Mouse (Mus musculus): ENCODE results near the gene Gm11444. TPM values are rescaled to one million over a fixed set of nuclear protein-coding genes. Genes with fewer than 3 reads are reported as not detected.

Gene Gm11444
- polyA plus RNA-seq, 1 experiment from 2014 or later: not detected

DNA sequence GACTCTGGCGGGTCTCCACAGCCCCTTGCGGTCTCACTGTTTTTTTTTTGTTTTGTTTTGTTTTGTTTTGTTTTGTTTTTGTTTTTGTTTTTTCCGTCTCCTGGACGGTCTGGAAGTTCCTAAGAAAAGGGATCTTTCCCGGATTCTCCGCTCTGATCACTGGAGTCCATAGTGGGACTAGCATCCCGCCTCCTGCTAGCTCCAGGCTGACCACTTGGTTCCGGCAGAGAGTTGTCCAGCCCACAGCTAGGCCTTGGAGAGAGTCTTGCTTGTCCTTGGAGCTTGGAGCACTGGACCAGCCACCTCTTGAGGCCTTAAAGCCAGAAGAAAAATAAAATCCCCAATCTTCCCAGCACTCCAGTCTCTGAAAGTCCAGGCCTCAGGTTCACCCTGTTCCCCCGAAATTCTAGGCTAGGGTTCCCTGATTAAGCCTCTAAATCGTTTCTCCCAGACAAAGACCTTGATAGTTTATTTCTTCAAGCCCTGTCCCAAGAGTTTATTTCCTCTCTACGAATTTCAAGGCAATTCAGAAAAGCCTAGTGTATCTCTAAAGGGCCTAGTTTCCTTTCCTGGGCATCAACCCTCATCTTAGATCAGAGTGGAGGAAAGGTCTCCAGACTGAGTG is 16.3 kb downstream of the Gm11444 start:
- H3K9me3 ChIP-seq (replicated peaks): no peaks in the 10 kb centered on the region
- peaks cover 75% of the 10 kb centered on the region for H3K27me3 ChIP-seq (replicated peaks)
- H3K9ac ChIP-seq: peak overlapping the region; percentile 81
- H3K36me3 ChIP-seq: no peaks in the 10 kb centered on the region
- H3K4me3 ChIP-seq: peak overlapping the region; percentile 74
- no peak overlapping the region for H3K27ac ChIP-seq (ENCODE audit: poor library complexity, severe bottlenecking)
- 11% methylated on average over 11 of the region's 11 CpGs for WGBS
- peaks cover 57% of the 10 kb centered on the region for H3K4me1 ChIP-seq (replicated peaks)
- ATAC-seq (ENCODE audit: insufficient number of reproducible peaks, low FRiP score): no peak
- H3K4me2 ChIP-seq: peak overlapping the region; percentile 92

DNA sequence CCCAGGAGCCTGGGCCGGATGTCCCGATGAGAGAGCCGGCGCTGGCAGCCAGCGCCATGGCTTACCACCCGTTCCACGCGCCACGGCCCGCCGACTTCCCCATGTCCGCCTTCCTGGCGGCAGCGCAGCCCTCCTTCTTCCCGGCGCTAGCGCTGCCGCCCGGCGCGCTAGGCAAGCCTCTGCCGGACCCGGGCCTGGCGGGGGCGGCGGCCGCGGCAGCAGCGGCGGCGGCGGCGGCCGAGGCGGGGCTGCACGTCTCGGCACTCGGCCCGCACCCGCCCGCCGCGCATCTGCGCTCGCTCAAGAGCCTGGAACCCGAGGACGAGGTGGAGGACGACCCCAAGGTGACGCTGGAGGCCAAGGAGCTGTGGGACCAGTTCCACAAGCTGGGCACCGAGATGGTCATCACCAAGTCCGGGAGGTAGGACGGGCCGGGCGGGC is 17.0 kb downstream of the Gm11444 start:
- Histone ChIP-seq H3K4me1 (replicated peaks) (peaks cover 60% of the 10 kb centered on the region), H3K4me3 (peak overlapping the region; percentile 74), H3K9ac (peak overlapping the region; percentile 81), H3K9me3 (replicated peaks) (no peaks in the 10 kb centered on the region), H3K36me3 (no peaks in the 10 kb centered on the region), H3K27me3 (replicated peaks) (peaks cover 77% of the 10 kb centered on the region), H3K27ac (ENCODE audit: poor library complexity, severe bottlenecking) (peak overlapping the region; percentile 78), H3K4me2 (peak overlapping the region; percentile 92)
- ATAC-seq (ENCODE audit: insufficient number of reproducible peaks, low FRiP score): no peak
- WGBS: under 1% methylated on average over 42 of the region's 54 CpGs

DNA sequence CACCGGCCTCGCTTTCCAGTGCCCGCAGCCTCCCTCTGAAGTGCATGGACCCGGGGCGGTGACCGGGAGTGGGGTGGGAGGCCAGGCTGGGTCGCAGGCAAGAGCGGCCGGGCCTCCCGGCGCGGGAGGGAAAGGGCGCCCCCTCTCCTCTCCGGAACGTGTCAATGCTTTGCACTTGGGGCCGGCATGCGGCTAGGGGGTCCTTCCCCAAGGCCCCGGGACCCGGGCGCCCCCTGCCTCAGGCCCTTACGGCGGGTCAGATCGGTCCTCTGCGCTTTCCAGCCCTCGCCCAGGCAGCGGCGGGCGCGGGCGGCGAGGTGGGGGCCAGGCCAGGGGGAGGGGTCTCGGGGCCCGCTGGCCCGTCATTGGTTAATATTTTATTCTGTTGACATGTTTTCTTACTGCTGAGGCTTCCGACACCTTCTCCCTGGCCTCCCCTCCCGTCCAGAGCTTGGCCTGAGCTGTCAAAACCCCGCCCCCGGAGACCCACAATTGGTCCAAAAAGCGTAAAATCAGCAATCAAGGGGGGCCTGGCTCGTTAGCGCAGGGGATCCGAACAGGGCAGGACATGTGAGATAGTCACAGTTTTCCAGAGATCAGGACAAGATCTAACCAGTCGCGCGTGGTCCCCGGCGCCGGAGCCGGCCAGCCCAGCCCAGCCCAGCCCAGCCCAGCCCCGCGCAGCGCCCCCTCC is 17.8 kb downstream of the Gm11444 start, which contains the start of gene Tbx2:
Gene Tbx2 (plus strand): TSS at position 321 of the 694 bp plus-strand sequence.
- no peaks in the 10 kb centered on the region for H3K36me3 ChIP-seq
- H3K9me3 ChIP-seq (replicated peaks): no peaks in the 10 kb centered on the region
- WGBS: under 1% methylated on average over 43 of the region's 52 CpGs
- peak within 1 kb of the TSS; percentile 81 for H3K9ac ChIP-seq
- H3K4me1 ChIP-seq (replicated peaks): peaks cover 60% of the 10 kb centered on the region
- H3K27me3 ChIP-seq (replicated peaks): peaks cover 78% of the 10 kb centered on the region
- peak within 1 kb of the TSS; percentile 74 for H3K4me3 ChIP-seq
- H3K27ac ChIP-seq (ENCODE audit: poor library complexity, severe bottlenecking): peak within 1 kb of the TSS; percentile 78
- H3K4me2 ChIP-seq: peak within 1 kb of the TSS; percentile 92
- peak; percentile 40 for ATAC-seq (ENCODE audit: insufficient number of reproducible peaks, low FRiP score)

DNA sequence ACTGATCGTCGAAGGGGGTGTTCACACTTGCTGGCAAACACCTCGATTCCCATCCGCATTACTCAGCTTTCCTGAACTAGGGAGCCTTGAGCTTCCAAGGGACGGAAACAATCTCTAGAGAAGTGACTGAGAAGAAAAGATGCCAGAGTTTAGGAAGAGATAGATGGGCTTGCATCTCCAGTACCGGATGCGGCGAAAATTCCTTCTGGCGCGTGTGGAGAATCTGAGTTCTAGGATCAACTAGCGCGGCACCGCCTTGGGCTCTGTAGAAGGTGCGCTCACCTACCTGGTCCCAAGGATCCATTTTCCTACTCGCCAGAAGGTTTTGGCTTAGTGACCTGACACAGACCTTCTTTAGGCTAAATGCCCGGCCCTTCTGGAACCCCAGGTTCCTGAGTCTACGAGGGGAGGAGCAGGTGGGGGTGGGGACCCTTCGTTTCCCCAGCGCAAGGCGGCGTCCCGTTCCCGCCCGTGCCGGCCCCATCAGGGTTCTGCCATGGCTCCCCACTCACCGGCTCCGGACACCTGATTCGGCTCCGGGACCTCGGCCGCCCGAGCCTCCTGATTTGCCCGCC is 18.4 kb downstream of the Gm11444 start:
- Histone ChIP-seq H3K36me3 (no peaks in the 10 kb centered on the region), H3K4me2 (peak overlapping the region; percentile 92), H3K4me3 (peak overlapping the region; percentile 74), H3K9ac (peak overlapping the region; percentile 81), H3K27me3 (replicated peaks) (peaks cover 78% of the 10 kb centered on the region), H3K4me1 (replicated peaks) (peaks cover 59% of the 10 kb centered on the region), H3K27ac (ENCODE audit: poor library complexity, severe bottlenecking) (peak overlapping the region; percentile 46), H3K9me3 (replicated peaks) (no peaks in the 10 kb centered on the region)
- under 1% methylated on average over 33 of the region's 33 CpGs for WGBS
- no peak for ATAC-seq (ENCODE audit: insufficient number of reproducible peaks, low FRiP score)

DNA sequence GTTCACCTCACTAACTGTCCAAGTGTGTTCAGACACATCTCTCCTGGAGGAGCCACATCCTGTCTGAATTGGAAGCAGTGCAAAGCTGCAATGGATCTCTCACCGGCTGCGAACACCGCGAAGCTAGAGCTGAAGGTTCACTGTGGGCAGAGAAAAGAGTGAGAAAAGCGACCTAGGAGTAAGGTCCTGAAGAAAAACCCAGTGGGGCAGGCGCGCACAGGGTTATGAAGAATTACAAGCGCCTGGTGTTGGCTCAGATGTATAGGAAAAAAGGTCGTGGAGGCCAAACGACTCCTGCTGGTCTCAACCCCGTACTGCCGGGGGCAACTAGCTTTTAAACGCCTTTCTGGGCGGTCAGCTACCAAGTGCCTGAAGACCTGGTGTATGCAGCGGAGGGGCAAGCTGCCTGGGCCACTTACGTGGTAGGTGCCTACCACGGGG is 19.2 kb downstream of the Gm11444 start:
- Histone ChIP-seq H3K4me1 (replicated peaks) (peaks cover 64% of the 10 kb centered on the region), H3K27me3 (replicated peaks) (peaks cover 77% of the 10 kb centered on the region), H3K36me3 (no peaks in the 10 kb centered on the region), H3K9me3 (replicated peaks) (no peaks in the 10 kb centered on the region), H3K4me3 (peak overlapping the region; percentile 74), H3K9ac (no peak overlapping the region; the same call in 1 of the 2 replicates), H3K4me2 (peak overlapping the region; percentile 92), H3K27ac (ENCODE audit: poor library complexity, severe bottlenecking) (no peak overlapping the region; the same call in 1 of the 2 replicates)
- WGBS: 2% methylated on average over 17 of the region's 17 CpGs
- ATAC-seq (ENCODE audit: insufficient number of reproducible peaks, low FRiP score): no peak

DNA sequence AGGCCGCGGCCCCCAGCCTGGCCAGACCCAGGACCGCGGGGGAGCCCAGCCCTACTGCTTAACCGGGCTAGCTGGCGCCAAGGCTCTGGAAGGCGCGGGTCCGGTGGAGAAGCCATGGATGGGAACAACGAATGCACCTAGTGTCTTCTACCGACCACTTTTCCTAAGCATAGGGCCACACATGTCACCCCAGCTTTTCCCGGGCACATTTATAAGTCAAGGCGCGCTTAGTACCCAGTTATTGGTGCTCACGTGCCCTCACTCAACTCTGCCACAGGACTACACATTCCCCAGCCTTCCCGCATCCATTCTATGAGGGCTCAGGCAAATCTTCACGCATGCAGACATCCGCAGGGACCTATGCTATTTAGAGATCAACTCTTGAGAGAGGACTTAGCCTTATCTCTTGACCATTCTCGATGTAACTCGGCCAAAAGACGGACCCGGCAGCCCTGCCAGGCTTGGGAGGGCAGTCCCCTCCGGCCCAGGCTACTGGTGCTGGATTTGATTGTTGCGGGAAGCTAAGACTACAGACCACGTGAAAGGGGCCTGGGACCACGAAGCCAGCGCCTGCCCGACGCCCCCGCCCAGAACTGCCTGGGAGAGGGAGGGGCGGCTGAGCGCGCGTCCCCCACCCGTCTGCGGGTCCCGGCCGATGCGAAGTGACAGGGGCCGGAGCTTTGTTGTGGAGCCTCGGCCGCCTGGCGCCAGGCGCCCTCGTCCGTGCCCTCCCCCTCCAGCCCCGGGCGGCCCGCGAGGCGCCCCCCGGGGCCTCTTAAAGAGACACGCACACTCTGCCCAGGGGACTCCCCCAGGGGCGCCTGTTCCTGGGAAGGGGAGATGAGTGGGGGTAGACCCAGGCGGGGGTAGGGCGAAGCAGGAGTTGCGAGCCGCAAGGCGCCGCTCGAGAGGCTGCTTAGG is 20.4 kb downstream of the Gm11444 start:
- H3K9me3 ChIP-seq (replicated peaks): no peaks in the 10 kb centered on the region
- peaks cover 75% of the 10 kb centered on the region for H3K27me3 ChIP-seq (replicated peaks)
- H3K4me2 ChIP-seq: peak overlapping the region; percentile 92
- peaks cover 73% of the 10 kb centered on the region for H3K4me1 ChIP-seq (replicated peaks)
- H3K36me3 ChIP-seq: no peaks in the 10 kb centered on the region
- ATAC-seq (ENCODE audit: insufficient number of reproducible peaks, low FRiP score): peak; percentile 3; the same call in 1 of the 2 replicates
- H3K27ac ChIP-seq (ENCODE audit: poor library complexity, severe bottlenecking): peak overlapping the region; percentile 12; the same call in 1 of the 2 replicates
- under 1% methylated on average over 61 of the region's 61 CpGs for WGBS
- H3K4me3 ChIP-seq: peak overlapping the region; percentile 74
- H3K9ac ChIP-seq: peak overlapping the region; percentile 64

DNA sequence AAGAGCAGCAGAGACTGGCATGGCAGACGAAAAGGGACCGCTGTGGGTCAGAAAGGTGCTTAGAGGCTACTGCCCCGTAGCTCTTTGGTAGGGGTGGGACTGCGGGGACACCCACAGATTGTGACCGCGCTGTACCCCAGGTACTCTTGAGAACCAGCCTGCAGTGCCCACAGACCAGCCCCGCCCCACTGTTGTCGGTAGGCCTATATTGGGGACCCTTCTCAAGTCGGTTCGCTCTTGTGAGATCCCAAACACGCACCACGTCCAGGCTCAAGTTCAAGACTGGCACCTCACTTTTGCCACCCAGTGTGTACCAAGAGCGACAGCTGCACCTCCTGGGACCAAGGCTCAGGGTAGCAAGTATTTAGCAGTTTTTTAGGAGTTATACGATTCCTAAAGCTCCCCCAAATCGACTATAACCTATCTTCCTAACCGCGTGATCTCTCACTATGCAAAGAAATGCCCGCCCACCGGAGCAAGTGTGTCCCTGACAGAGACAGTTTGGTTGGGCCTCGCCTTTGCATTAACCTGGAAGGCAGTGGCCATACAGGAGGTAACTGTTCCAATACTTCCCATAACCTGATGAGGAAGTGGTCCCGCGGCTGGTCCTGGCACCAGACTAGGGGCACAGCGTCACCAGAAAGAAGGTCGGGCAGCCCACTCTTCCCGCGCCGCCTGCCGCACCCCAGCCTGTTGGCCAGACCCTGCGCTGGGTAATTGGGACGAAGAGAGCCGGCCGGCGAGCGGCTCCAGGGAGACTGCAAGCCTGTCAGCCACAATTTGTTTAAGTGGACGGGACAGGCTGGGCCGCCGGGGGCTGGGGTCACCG is 21.2 kb downstream of the Gm11444 start:
- Histone ChIP-seq H3K27me3 (replicated peaks) (peaks cover 75% of the 10 kb centered on the region), H3K4me2 (peak overlapping the region; percentile 92), H3K9me3 (replicated peaks) (no peaks in the 10 kb centered on the region), H3K4me1 (replicated peaks) (peaks cover 73% of the 10 kb centered on the region), H3K36me3 (no peaks in the 10 kb centered on the region), H3K9ac (peak overlapping the region; percentile 22; the same call in 1 of the 2 replicates), H3K27ac (ENCODE audit: poor library complexity, severe bottlenecking) (peak overlapping the region; percentile 12; the same call in 1 of the 2 replicates), H3K4me3 (peak overlapping the region; percentile 74)
- 10% methylated on average over 38 of the region's 38 CpGs for whole genome bisulfite sequencing
- no peak for ATAC-seq (ENCODE audit: insufficient number of reproducible peaks, low FRiP score)

DNA sequence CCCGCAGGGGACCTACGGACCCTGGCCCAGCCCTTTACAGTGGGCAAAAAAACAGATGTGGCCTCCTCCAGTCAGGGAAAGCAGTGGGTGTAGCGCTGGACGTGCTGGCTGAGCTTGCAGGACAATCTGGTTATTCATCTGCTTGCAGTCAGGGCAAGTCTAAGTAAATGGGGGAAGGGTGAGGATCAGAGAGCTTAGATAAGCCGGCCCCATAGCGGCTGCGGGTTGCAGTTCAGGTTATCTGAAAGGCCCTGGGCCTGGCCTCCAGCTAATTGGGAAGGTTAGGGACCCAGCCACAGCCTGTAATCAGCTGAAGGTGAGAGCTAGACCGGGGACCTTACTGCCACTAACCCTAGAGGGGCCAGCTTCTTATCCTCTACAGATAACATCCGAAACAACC is 22.8 kb downstream of the Gm11444 start:
- H3K4me1 ChIP-seq (replicated peaks): peaks cover 83% of the 10 kb centered on the region
- ATAC-seq (ENCODE audit: insufficient number of reproducible peaks, low FRiP score): no peak

DNA sequence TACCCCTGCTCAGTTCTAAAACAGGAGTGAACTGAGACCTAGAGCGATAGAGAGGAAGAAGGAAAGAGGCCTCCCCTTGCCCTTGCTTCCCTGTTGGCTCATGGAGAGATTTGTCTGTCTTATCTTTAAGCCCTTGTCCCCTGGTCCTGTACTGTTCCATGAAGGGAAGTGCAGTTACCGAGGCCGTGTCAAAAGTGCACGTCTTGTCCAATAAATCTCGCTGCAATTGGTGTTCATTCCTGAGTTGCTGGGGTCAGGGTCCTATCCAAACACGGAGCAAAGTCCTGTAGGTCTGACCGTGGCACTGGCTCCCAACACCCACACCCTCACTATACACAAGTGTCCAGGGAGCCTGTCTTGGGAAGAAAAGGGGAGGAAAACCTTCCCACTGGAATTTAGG is 24.3 kb downstream of the Gm11444 start:
- Histone ChIP-seq H3K9ac (no peak overlapping the region), H3K4me1 (replicated peaks) (peaks cover 83% of the 10 kb centered on the region), H3K4me2 (no peak overlapping the region; the same call in 1 of the 2 replicates), H3K27ac (ENCODE audit: poor library complexity, severe bottlenecking) (0 out of 2 replicates have a peak overlapping the region, but pooled peaks have one; percentile 22), H3K4me3 (no peak overlapping the region), H3K27me3 (replicated peaks) (peaks cover 69% of the 10 kb centered on the region), H3K9me3 (replicated peaks) (no peaks in the 10 kb centered on the region), H3K36me3 (no peaks in the 10 kb centered on the region)
- 41% methylated on average over 7 of the region's 7 CpGs for WGBS
- ATAC-seq (ENCODE audit: insufficient number of reproducible peaks, low FRiP score): no peak

More for the DNA sequence above, 22.8 kb downstream of the Gm11444 start:
- Histone ChIP-seq H3K4me2 (0 out of 2 replicates have a peak overlapping the region, but pooled peaks have one; percentile 0), H3K27ac (ENCODE audit: poor library complexity, severe bottlenecking) (no peak overlapping the region), H3K36me3 (no peaks in the 10 kb centered on the region), H3K9ac (no peak overlapping the region), H3K27me3 (replicated peaks) (peaks cover 77% of the 10 kb centered on the region), H3K4me3 (no peak overlapping the region), H3K9me3 (replicated peaks) (no peaks in the 10 kb centered on the region)
- 19% methylated on average over 9 of the region's 9 CpGs for WGBS

DNA sequence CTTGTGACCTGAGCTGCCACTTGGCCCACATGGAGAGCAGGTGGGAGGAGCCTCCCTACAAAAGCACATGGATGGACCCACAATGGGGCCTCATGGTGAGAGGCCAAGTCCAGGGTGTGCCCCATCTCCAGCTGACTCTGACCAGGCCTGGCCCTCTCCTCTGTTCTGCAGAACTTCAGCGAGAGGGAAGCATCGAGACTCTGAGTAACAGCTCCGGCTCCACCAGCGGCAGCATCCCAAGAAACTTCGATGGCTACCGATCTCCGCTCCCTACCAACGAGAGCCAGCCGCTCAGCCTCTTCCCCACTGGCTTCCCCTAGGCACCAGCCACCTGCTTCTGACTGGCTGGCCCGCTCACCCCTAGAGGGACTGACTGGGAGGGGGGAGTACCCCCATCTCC is 25.1 kb downstream of the Gm11444 start:
- WGBS: 83% methylated on average over 10 of the region's 10 CpGs
- peaks cover 78% of the 10 kb centered on the region for H3K4me1 ChIP-seq (replicated peaks)
- no peaks in the 10 kb centered on the region for H3K36me3 ChIP-seq
- H3K27me3 ChIP-seq (replicated peaks): peaks cover 72% of the 10 kb centered on the region
- H3K9me3 ChIP-seq (replicated peaks): no peaks in the 10 kb centered on the region
- ATAC-seq (ENCODE audit: insufficient number of reproducible peaks, low FRiP score): no peak
- no peak overlapping the region for H3K4me2 ChIP-seq
- H3K4me3 ChIP-seq: no peak overlapping the region
- H3K9ac ChIP-seq: no peak overlapping the region
- H3K27ac ChIP-seq (ENCODE audit: poor library complexity, severe bottlenecking): no peak overlapping the region
